Mouse (Mus musculus): ENCODE data around the gene Smc1b.
"Not testable (repeated sequence)": the region's sequence is repeated elsewhere in the genome, so short reads cannot be mapped to it uniquely, and the experiment has no call there.

The Smc1b gene

GRCm38 (mm10) chr15:85135143-85135542, 3.4 kb upstream of the Smc1b start:
- DNase-seq (ENCODE audit: low spot score in 2 of 2) = no peak

GRCm38 (mm10) chr15:85132193-85132520, 393 bp upstream of the Smc1b start:
- no peak for DNase-seq (ENCODE audit: low spot score in 2 of 2)

DNA sequence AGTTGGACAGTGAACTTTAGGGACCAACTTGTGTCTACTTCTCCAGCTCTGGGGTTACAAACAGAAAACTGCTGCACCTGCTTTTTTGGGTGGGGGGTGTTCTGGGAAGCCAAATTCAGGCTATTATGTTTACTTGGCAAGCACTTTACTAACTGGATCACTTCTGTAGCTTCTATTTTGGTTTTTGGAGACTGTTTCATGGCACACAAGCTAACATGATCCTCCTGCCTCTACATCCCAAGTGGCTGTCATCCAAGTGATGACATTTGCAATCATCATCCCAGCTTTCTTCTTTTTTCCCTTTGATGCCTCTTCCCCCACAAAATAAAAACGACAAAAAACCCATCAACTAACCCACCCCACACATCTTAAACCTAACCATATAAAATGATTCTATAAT, 46.1 kb downstream of the Smc1b start:
- DNase-seq (ENCODE audit: low spot score in 2 of 2) = no peak

DNA sequence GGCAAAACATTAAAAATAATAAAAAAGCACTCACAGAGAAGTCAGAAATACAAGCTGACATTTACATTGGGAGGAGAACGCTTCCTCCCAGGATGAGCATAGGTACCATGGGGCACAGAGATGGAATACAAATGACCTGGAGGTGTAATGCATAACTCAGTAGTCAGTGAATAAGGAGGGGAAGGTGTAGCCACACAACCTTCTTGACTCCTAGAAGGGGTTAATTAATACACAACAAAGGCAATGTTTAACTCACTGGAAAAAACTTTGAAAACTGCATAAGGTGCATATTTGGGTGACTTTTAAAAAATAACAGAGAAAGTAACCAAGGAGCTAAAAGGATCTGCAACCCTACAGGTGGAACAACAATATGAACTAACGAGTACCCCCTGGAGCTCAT, 59.1 kb downstream of the Smc1b start:
- no peak for DNase-seq (ENCODE audit: low spot score in 2 of 2)

DNA sequence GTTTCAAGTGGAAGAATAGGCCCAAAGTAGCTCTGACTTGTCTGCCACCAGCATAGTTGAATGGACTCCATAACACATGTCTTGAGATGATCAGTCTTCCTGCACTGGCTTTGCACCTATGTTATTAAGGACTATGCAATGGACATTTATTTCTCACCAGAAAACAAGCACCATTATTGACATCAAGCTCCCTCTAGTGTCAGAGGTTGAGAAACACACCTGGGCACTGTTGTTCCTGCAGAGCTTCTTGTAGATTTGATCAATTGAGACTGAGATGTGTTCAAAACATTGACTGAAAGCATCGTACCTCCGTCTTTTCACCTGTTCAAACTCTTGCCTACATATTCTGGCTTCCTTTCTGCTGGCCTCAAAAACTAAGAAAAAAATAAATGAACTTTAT, 61.2 kb downstream of the Smc1b start:
- peak; percentile 49 to 68 for DNase-seq (ENCODE audit: low spot score in 2 of 2)

DNA sequence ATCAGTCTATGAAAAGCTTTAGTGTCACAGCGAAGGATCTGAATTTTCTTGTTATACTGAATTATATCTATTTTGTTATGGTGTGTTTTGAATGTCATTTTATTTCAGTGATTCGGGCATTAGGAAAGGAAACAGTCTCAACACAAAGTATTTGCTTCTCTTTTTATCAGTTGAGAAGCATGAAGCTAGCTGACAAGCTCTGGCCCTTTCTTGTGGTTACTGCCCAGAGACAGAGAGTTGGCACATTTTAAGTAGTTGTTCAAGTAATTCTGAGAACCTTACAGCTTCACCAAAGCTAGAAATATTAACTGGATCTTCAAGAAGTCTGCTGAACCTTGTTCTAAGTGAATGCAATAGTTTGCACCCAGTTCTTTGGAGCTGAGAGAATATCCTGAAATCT, 68.3 kb downstream of the Smc1b start:
- DNase-seq (ENCODE audit: low spot score in 2 of 2) = no peak

GRCm38 (mm10) chr15:85055186-85055585, 76.6 kb downstream of the Smc1b start:
- DNase-seq (ENCODE audit: low spot score in 2 of 2) = no peak

GRCm38 (mm10) chr15:85054098-85054497, 77.7 kb downstream of the Smc1b start:
- no peak for DNase-seq (ENCODE audit: low spot score in 2 of 2)

GRCm38 (mm10) chr15:85049758-85050157, 82.0 kb downstream of the Smc1b start:
- DNase-seq (ENCODE audit: low spot score in 2 of 2) = no peak

- DNase-seq (ENCODE audit: low spot score in 2 of 2) = no peak
Observed at GRCm38 (mm10) chr15:85047865-85048264, 83.9 kb downstream of the Smc1b start.

GRCm38 (mm10) chr15:85046230-85046950, 85.4 kb downstream of the Smc1b start:
- DNase-seq (ENCODE audit: low spot score in 2 of 2) = peak; percentile 38 to 51

- DNase-seq (ENCODE audit: low spot score in 2 of 2) = no peak
Observed at GRCm38 (mm10) chr15:85043761-85044160, 88.0 kb downstream of the Smc1b start.

DNA sequence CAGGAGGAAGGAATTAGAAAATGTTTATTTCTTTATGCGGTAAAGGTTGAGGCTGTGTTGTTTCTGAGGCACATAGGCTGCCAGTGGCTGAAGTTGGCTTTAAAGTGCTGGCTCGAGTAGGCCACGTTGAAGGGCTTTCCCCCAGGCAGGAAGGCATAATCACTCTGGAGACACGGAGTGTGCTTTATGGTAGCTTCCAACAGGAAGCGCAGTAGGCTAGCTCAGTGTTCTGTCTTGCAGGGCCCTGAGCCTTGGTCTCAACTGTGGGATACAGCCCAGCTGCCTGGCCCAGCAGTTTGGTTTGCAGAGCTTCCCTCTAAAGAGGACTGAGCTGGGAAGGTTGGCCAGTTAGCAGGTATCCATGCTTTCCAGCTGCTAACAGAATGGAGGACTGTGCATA, 88.6 kb downstream of the Smc1b start:
- DNase-seq (ENCODE audit: low spot score in 2 of 2) = no peak

GRCm38 (mm10) chr15:85042361-85042954, 89.3 kb downstream of the Smc1b start:
- DNase-seq (ENCODE audit: low spot score in 2 of 2) = peak; percentile 77 to 85

DNA sequence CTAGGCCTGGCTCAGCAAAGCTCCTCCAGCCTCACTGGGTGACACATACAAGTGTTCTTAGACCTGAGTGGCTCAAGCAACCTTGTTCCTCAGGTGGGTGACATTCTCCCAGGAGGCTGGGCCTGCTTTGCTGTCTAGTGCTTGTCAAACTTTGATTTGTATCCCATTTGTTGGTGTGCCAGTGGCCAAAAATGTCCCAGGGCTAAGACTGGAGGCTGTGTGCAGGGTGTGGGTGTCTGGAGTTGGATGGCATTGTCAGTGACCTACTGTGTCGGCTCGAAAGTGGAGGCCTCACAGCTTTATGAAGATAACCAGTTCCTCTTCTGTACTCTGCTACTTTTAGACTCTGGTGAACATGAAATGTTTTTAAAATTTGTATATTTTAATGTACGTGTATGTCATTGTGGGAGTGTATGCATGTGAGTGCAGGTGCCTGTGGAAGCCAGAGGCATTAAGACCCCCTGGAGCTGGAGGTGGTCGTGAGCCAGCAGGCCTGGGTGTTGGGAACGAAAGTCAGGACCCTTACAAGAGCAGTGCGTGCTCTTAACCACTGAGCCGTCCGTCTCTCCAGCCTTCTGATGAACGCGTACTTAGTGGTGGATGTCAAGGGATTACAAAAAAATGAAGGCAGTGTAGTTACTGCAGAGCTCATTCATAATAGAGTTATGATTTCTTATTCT, 90.1 kb downstream of the Smc1b start:
- DNase-seq (ENCODE audit: low spot score in 2 of 2) = no peak

DNA sequence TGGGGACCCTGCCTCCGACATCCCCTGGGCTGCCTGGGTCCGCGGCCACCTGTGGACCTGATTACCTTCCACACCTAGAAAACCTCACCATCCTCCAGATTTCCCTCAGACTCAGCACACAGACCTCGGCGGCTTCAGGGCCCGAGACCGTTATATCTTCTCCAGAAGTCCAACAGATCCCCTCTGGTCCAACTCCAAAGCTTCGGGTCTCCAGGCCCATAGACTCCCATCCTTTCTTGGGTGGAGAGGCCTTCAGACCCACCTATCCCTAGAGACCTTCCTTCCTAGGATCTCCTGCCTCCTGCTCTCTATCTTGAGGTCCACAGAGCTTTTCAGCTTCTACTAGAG, 94.4 kb downstream of the Smc1b start:
- no peak for DNase-seq (ENCODE audit: low spot score in 2 of 2)

GRCm38 (mm10) chr15:85036566-85037342, 95.0 kb downstream of the Smc1b start:
- peak; percentile 97 to 98 for DNase-seq (ENCODE audit: low spot score in 2 of 2)

DNA sequence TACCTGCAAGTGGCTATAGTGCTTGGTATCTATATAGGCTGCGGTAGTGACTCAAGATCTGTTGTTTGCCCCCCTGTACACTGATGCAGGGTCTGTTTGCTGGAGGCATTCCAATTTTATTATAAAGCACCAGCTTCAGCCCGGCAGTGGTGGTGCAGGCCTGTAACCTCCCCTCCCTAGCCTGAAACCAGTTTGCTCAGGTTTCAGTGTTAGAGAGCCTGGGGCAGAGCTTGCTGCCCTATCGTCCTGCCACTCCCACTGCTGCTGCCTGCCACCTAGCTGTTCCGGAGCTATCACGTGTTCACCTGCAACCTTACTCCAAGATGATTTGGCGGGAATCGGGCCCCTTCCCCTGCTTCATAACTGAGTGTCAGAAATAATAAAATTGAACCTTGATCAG, 97.8 kb downstream of the Smc1b start:
- not testable (repeated sequence) for DNase-seq (ENCODE audit: low spot score in 2 of 2)

GRCm38 (mm10) chr15:85031866-85032265, 99.9 kb downstream of the Smc1b start:
- no peak for DNase-seq (ENCODE audit: low spot score in 2 of 2)

DNA sequence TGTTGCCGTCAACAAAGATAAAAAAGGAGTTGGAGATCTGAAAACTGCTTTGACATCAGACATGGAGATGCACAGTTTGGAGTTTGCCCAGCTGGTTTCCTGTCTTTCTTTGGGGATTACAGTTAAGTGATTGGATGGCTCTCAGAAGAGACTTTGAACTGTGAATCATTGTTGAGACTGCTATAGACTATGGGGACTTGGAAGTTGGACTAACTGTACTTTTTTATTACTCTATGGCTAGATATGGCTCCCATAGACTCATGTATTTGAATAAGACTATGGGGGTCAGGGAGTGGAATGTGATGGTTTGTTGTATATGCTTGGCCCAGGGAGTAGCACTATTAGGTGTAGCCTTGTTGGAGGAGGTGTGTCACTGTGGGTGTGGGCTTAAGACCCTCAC, 101.1 kb downstream of the Smc1b start:
- not testable (repeated sequence) for DNase-seq (ENCODE audit: low spot score in 2 of 2)

GRCm38 (mm10) chr15:85028648-85029047, 103.1 kb downstream of the Smc1b start, which contains the start of gene Fam118a:
TSS of gene Fam118a (plus strand) at chr15:85028948.
- DNase-seq (ENCODE audit: low spot score in 2 of 2) = not testable (repeated sequence)

DNA sequence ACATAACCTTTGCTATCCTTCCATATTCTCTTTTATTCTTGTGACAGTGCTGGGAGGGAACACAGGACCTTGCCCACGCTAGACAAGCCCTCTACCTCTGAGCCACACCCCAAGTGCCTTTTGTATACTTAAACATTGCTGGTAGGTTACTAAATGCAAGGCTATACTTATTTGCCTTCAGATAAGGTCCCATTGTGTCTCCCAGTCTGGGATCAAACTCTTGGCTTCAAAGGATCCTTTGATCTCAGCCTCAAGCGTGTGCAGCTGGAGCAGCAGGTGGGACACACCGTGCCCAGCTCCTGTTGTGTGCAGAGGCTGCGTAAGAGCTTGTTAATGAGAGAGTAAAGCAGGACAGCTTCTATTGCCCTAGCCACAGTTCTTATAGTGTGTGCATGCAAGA, 104.0 kb downstream of the Smc1b start:
- DNase-seq (ENCODE audit: low spot score in 2 of 2) = no peak

Measured in right cerebral cortex, adult 2 months (tissue).